Mouse (Mus musculus) hindbrain, embryonic 14.5 days (tissue): Measurements from ENCODE around the gene Phactr1. TPM values are rescaled to one million over a fixed set of nuclear protein-coding genes. Genes with fewer than 3 reads are reported as not detected.

ENCODE experiments used
- ATAC-seq: fragments of 200-750 bp; cut with Nextera tagmentation; 2 replicates; pipeline ENCODE4 v1.8.0; 2017; ENCODE audit warnings: moderate number of reproducible peaks, mild to moderate bottlenecking, moderate TSS enrichment, moderate library complexity; ENCODE audit not compliant: low FRiP score
- DNase-seq: peaks from one replicate; pipeline ENCODE4 v3.0.0-alpha.2; 2015; ENCODE audit warnings: low spot score
- H3K27ac ChIP-seq: fragments of 300-500 bp; sonication (generic); 2 replicates; pipeline ENCODE4 v1.5.1; 2014; ENCODE audit warnings: mild to moderate bottlenecking, moderate library complexity
- H3K27me3 ChIP-seq: fragments of 300-500 bp; sonication (generic); 2 replicates; pipeline ENCODE4 v1.6.1; 2014; ENCODE audit warnings: mild to moderate bottlenecking, low read length, mixed read lengths; ENCODE audit not compliant: control insufficient read depth, insufficient read depth
- H3K36me3 ChIP-seq: fragments of 300-500 bp; sonication (generic); replicated peaks from 2 replicates; pipeline ENCODE4 v1.6.1; 2014; ENCODE audit not compliant: control insufficient read depth, insufficient read depth
- H3K4me1 ChIP-seq: fragments of 300-500 bp; sonication (generic); replicated peaks from 2 replicates; pipeline ENCODE4 v1.6.1; 2014; ENCODE audit warnings: antibody characterized with exemption, low read length, mixed read lengths; ENCODE audit not compliant: control insufficient read depth, insufficient read depth
- H3K4me2 ChIP-seq: fragments of 300-500 bp; sonication (generic); replicated peaks from 2 replicates; pipeline ENCODE4 v1.6.1; 2014; ENCODE audit warnings: mild to moderate bottlenecking, moderate library complexity
- H3K4me3 ChIP-seq: fragments of 300-500 bp; sonication (generic); replicated peaks from 2 replicates; pipeline ENCODE4 v1.5.1; 2014; ENCODE audit warnings: mild to moderate bottlenecking, low read length
- H3K9ac ChIP-seq: fragments of 300-500 bp; sonication (generic); 2 replicates; pipeline ENCODE4 v1.6.1; 2014
- H3K9me3 ChIP-seq: fragments of 300-500 bp; sonication (generic); 2 replicates; pipeline ENCODE4 v1.6.1; 2016; ENCODE audit warnings: low read length; ENCODE audit not compliant: control insufficient read depth
- WGBS: fragments of 180-500 bp; shearing (Covaris S2); extraction: QIAGEN DNeasy Blood & Tissue Kit; methylation state at CpG from one replicate; pipeline ENCODE4 v1.1.7; 2014; 5-methylcytosine and 5-hydroxymethylcytosine counted together
- polyA plus RNA-seq: library from polyadenylated mRNA; unstranded; fragments of >200 nt; fragmentation: Nextera tagmentation; extraction: Ambion mirVana; gene quantifications from 2 replicates; pipeline ENCODE4 v1.2.1, GENCODE M21; 2014

Gene Phactr1
- polyA plus RNA-seq, 1 experiment from 2014 or later = 56.6 TPM

DNA sequence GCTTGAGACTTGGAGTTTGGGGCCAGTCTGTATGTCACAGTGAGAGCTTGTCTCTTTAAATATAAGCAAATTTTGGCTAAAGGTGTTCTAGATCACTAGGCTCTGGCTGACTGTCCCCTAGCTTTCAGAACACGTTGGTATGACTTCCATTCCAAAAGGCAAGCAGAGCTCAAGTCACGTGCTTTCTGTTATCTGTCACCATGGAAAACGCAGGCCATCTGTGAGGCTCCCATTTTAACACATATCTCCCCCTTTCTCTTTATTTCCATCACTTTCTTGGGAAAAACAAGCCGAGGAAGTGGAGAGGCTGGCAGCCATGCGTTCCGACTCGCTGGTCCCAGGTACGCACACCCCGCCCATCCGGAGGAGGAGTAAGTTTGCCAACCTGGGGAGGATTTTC lies 275.9 kb downstream of the Phactr1 start:
- 93% methylated on average over 10 of the region's 10 CpGs for WGBS
- H3K4me1 ChIP-seq = no peaks in the 10 kb centered on the region
- H3K4me2 ChIP-seq = no peak overlapping the region
- no peak overlapping the region for H3K4me3 ChIP-seq
- no peaks in the 10 kb centered on the region for H3K27me3 ChIP-seq
- DNase-seq = no peak
- H3K36me3 ChIP-seq = no peaks in the 10 kb centered on the region
- ATAC-seq = no peak
- H3K9ac ChIP-seq = no peak overlapping the region
- no peak overlapping the region for H3K27ac ChIP-seq
- H3K9me3 ChIP-seq = no peaks in the 10 kb centered on the region

DNA sequence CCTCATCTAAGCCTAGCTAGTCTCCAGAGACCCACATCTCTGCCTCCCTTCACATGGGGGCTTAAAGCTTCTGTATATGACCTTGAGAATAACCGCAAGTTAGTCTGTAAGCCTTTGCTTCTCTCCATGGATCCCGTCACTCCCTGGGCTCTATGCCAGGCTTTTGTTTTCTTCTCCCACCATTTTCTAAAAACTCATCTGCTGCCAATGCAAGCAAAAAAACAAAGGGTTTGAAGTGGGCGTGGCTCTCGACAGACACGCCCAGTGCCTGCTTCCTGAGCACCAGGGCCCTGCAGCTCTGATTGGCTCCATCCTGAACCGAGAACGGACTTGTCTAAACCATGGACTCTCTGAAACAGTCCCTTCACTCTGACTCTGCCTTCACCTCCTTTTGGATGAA lies 277.4 kb downstream of the Phactr1 start:
- Histone ChIP-seq H3K36me3 (no peaks in the 10 kb centered on the region), H3K27ac (no peak overlapping the region), H3K27me3 (no peaks in the 10 kb centered on the region), H3K9ac (no peak overlapping the region), H3K4me1 (no peaks in the 10 kb centered on the region), H3K4me2 (no peak overlapping the region), H3K4me3 (no peak overlapping the region), H3K9me3 (no peaks in the 10 kb centered on the region)
- DNase-seq (no peak), ATAC-seq (no peak)
- 67% methylated on average over 7 of the region's 7 CpGs for WGBS

DNA sequence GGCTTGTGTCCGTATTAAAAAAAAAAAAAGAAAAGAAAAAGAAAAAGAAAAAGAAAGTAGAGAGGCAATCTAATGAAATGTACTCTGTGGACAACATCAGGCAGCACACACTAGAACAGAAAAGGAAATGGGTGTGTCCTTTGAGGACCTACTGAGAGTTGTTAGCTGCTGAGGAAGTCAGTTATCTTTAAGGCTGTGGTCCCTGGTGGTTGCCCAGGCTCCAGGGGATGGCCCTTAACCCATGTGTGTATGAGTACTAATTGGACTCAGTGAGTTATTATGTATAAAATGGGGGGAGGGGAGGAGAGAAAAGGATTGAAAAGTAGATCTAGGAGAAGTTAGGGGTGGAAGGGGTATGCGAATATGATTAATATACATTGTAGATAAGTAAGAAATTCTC lies 278.4 kb downstream of the Phactr1 start:
- H3K27ac ChIP-seq = no peak overlapping the region
- no peak overlapping the region for H3K9ac ChIP-seq
- no peaks in the 10 kb centered on the region for H3K27me3 ChIP-seq
- ATAC-seq = no peak
- no peaks in the 10 kb centered on the region for H3K36me3 ChIP-seq
- no peaks in the 10 kb centered on the region for H3K4me1 ChIP-seq
- DNase-seq = no peak
- H3K9me3 ChIP-seq = no peaks in the 10 kb centered on the region
- H3K4me3 ChIP-seq = no peak overlapping the region
- WGBS = 99% methylated on average over 2 of the region's 2 CpGs
- no peak overlapping the region for H3K4me2 ChIP-seq

DNA sequence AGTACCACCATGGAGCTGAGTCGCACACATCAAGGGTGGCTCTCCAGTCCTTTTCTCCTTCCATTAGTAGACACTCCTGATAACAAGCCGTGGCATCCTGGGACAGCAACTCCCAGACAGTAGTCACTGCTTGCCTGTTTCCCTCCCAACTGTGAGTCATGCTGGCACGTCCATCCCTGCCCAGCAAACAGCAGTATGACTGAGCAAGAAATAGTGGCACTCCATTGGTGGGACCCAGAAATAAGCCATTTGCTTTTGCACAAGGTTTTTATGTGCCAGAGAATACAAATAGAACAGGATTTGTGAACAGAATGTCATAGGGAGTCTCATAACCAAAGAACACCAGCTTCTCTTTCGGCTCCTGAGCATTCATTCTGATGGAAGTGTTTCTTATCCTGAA lies 281.1 kb downstream of the Phactr1 start:
- DNase-seq (no peak), ATAC-seq (no peak)
- H3K4me3 ChIP-seq = no peak overlapping the region
- H3K27me3 ChIP-seq = no peaks in the 10 kb centered on the region
- no peak overlapping the region for H3K27ac ChIP-seq
- no peak overlapping the region for H3K9ac ChIP-seq
- H3K4me1 ChIP-seq = no peaks in the 10 kb centered on the region
- H3K9me3 ChIP-seq = no peaks in the 10 kb centered on the region
- 94% methylated on average over 4 of the region's 4 CpGs for WGBS
- H3K36me3 ChIP-seq = no peaks in the 10 kb centered on the region
- H3K4me2 ChIP-seq = no peak overlapping the region

DNA sequence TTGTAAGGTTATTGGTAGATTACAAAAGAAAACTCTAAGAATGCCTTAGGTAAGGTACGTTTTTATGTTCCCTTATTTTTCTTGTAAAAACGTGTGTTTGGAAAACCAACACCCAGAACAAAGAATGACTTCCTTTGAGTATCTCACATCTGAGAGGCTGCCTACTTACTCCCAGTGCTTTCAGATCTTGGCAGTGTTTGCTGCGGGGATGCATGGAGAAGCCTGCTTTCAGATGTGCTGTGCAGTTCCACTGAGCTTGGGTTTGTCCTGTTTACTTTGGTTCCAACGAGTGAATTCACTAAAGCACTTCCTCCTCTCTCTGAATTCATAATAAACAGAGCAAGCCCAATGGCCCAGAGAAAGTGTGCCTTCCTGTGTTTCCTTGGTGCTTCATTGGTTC lies 288.1 kb downstream of the Phactr1 start:
- Histone ChIP-seq H3K27ac (no peak overlapping the region), H3K4me2 (no peak overlapping the region), H3K9ac (no peak overlapping the region), H3K27me3 (no peaks in the 10 kb centered on the region), H3K4me1 (no peaks in the 10 kb centered on the region), H3K4me3 (no peak overlapping the region), H3K9me3 (no peaks in the 10 kb centered on the region), H3K36me3 (no peaks in the 10 kb centered on the region)
- WGBS = 77% methylated on average over 4 of the region's 4 CpGs
- ATAC-seq (no peak), DNase-seq (no peak)

DNA sequence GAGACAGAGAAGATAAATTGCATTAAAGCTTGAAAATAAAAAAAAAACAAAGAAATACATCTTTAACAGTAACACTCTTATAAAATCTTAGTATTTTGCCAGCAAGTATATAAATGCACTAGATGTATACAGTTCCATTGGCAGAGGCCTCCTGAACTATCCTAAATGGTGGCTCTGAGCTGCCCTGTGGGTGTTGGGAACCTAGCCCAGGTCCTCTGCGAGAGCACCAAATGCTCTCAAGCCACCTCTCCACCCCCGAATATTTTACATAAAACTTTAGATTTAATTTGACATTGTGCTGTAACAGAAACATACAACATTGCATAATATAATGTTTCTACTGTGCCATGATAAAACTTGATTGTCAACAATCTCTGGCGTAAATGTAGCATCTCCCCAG lies 293.1 kb downstream of the Phactr1 start:
- ATAC-seq = no peak
- DNase-seq = no peak
- Histone ChIP-seq H3K9me3 (no peaks in the 10 kb centered on the region), H3K27ac (no peak overlapping the region), H3K4me3 (no peak overlapping the region), H3K4me2 (no peak overlapping the region), H3K36me3 (no peaks in the 10 kb centered on the region), H3K9ac (no peak overlapping the region), H3K27me3 (no peaks in the 10 kb centered on the region), H3K4me1 (no peaks in the 10 kb centered on the region)
- 88% methylated on average over 3 of the region's 3 CpGs for WGBS

DNA sequence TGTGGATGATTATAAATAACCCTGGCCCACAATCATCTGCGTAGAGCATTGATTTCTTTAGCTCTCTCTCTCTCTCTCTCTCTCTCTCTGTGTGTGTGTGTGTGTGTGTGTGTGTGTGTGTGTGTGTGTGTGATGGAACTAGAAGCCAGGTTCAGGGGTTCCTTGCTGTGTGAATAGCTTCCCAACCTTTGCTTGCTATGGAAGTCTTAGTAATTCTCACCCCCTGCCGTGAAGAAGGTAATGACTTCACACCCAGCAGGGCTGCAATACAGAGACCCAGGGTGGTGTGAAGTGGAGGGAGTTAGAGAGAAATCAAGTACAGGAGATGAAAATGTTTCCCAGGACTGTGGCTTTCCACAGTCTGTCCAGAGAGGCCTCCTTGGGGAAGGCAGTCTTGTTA lies 293.5 kb downstream of the Phactr1 start:
- no peak overlapping the region for H3K9ac ChIP-seq
- H3K36me3 ChIP-seq = no peaks in the 10 kb centered on the region
- DNase-seq = no peak
- H3K4me2 ChIP-seq = no peak overlapping the region
- H3K27me3 ChIP-seq = no peaks in the 10 kb centered on the region
- no peaks in the 10 kb centered on the region for H3K4me1 ChIP-seq
- 73% methylated on average over 2 of the region's 2 CpGs for WGBS
- H3K9me3 ChIP-seq = no peaks in the 10 kb centered on the region
- no peak for ATAC-seq
- H3K4me3 ChIP-seq = no peak overlapping the region
- H3K27ac ChIP-seq = no peak overlapping the region

DNA sequence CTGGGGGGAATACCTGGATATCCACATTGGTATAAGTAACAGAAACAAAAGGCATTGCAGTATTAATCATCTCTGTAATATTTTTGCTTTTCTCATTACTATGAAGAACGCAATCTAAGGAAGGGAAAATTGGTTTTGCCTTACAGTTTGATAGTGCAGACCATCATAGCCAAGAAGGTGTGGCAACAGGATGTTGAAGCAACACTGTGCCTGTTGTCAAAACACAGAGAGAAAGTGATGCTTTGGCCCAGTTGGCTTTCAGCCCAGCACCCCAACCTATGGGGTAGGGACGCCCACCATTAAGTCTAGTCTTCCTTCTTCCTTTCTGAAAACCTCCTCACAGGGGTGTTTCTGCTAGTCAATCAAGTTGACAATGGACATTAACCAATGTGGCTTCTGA lies 294.1 kb downstream of the Phactr1 start:
- Histone ChIP-seq H3K36me3 (no peaks in the 10 kb centered on the region), H3K4me3 (no peak overlapping the region), H3K4me1 (no peaks in the 10 kb centered on the region), H3K27ac (no peak overlapping the region), H3K4me2 (no peak overlapping the region), H3K9ac (no peak overlapping the region), H3K27me3 (no peaks in the 10 kb centered on the region), H3K9me3 (no peaks in the 10 kb centered on the region)
- DNase-seq (no peak), ATAC-seq (no peak)
- 92% methylated on average over 2 of the region's 2 CpGs for WGBS

DNA sequence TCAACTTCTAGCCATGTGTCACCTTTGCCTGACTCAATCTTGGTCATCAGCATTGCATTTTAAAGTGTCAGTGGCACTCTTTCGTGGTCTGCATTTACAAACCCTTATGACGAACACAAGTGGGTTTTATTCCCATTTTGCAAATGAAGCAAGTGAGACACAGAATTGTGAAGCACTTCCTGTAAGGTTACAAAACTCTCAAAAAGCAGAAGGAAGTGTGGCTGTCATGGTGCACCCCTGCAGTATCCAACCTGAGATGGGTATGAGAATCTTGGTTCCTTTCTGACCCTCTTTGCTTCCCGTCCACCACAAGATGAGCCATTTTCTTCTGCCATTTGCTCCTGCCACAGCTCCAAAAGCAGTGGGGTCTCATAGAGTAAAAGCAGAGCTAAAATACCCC lies 295.7 kb downstream of the Phactr1 start:
- Histone ChIP-seq H3K36me3 (no peaks in the 10 kb centered on the region), H3K4me1 (no peaks in the 10 kb centered on the region), H3K27me3 (no peaks in the 10 kb centered on the region), H3K9me3 (no peaks in the 10 kb centered on the region), H3K27ac (no peak overlapping the region), H3K4me3 (no peak overlapping the region), H3K4me2 (no peak overlapping the region), H3K9ac (no peak overlapping the region)
- no peak for ATAC-seq
- DNase-seq = no peak
- whole genome bisulfite sequencing = 86% methylated on average over 3 of the region's 3 CpGs

DNA sequence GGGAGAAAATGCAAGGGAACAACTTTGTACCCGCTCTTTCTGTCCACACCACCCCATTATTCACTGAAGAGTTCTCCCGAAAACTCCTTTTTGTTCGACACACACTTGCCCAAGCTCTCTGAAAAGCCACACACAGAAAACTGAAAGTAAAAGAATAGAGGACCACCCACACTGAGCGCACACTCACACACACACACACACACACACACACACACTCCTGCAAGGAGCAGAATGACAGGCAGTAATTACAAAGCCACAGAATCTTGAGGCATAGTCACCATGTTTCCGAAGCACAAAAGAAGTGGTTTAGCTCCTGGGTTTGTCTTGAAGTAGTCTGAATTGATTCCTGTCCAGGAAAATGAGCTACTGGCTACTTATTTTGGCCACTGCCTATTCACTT lies 296.5 kb downstream of the Phactr1 start:
- DNase-seq = no peak
- H3K4me2 ChIP-seq = no peak overlapping the region
- no peak for ATAC-seq
- WGBS = 38% methylated on average over 5 of the region's 5 CpGs
- H3K36me3 ChIP-seq = no peaks in the 10 kb centered on the region
- no peaks in the 10 kb centered on the region for H3K27me3 ChIP-seq
- no peak overlapping the region for H3K27ac ChIP-seq
- no peaks in the 10 kb centered on the region for H3K9me3 ChIP-seq
- no peak overlapping the region for H3K9ac ChIP-seq
- H3K4me1 ChIP-seq = no peaks in the 10 kb centered on the region
- H3K4me3 ChIP-seq = no peak overlapping the region
